Mouse (Mus musculus) forebrain, embryonic 10.5 days (tissue): Measurements from ENCODE around the gene Mtor. TPM values are rescaled to one million over a fixed set of nuclear protein-coding genes. Genes with fewer than 3 reads are reported as not detected.

Source experiments
- DNase-seq: peaks from one replicate; pipeline ENCODE4 v3.0.0-alpha.2; 2017; ENCODE audit warnings: low spot score; ENCODE audit errors: extremely low spot score
- H3K27ac ChIP-seq: fragments of 300-500 bp; sonication (generic); 2 replicates; pipeline ENCODE4 v1.5.1; 2016; ENCODE audit warnings: mild to moderate bottlenecking
- H3K27me3 ChIP-seq: fragments of 300-500 bp; sonication (generic); 2 replicates; pipeline ENCODE4 v1.6.1; 2016; ENCODE audit warnings: mild to moderate bottlenecking; ENCODE audit not compliant: poor library complexity, severe bottlenecking
- H3K36me3 ChIP-seq: fragments of 300-500 bp; sonication (generic); replicated peaks from 2 replicates; pipeline ENCODE4 v1.6.1; 2016; ENCODE audit warnings: mild to moderate bottlenecking, moderate library complexity
- H3K4me1 ChIP-seq: fragments of 300-500 bp; sonication (generic); 2 replicates; pipeline ENCODE4 v1.6.1; 2016
- H3K4me3 ChIP-seq: fragments of 300-500 bp; sonication (generic); 2 replicates; pipeline ENCODE4 v1.5.1; 2016; ENCODE audit warnings: mild to moderate bottlenecking, moderate library complexity
- H3K9me3 ChIP-seq: fragments of 300-500 bp; sonication (generic); 2 replicates; pipeline ENCODE4 v1.6.1; 2016; ENCODE audit warnings: mild to moderate bottlenecking, moderate library complexity
- WGBS: fragments of 180-500 bp; shearing (Covaris S2); methylation state at CpG from one replicate; pipeline ENCODE4 v1.1.7; 2016; 5-methylcytosine and 5-hydroxymethylcytosine counted together
- polyA plus RNA-seq: library from polyadenylated mRNA; unstranded; fragments of >200 nt; fragmentation: Nextera tagmentation; extraction: Ambion mirVana; gene quantifications from 2 replicates; pipeline ENCODE4 v1.2.1, GENCODE M21; 2016

Mtor gene
- polyA plus RNA-seq, 1 experiment from 2014 or later = 27.0 TPM

GRCm38 (mm10) chr4:148471363-148471806 is 23.0 kb downstream of the Mtor start:
- 90% methylated on average over 10 of the region's 10 CpGs for WGBS
- Histone ChIP-seq H3K27ac (no peak overlapping the region), H3K4me3 (no peak overlapping the region), H3K36me3 (peaks cover 98% of the 10 kb centered on the region), H3K4me1 (no peaks in the 10 kb centered on the region), H3K9me3 (no peaks in the 10 kb centered on the region), H3K27me3 (no peaks in the 10 kb centered on the region)
- no peak for DNase-seq

GRCm38 (mm10) chr4:148472436-148473174 is 24.2 kb downstream of the Mtor start:
- H3K27ac ChIP-seq = no peak overlapping the region
- H3K4me3 ChIP-seq = no peak overlapping the region
- WGBS = 93% methylated on average over 8 of the region's 8 CpGs
- no peaks in the 10 kb centered on the region for H3K9me3 ChIP-seq
- no peaks in the 10 kb centered on the region for H3K27me3 ChIP-seq
- no peaks in the 10 kb centered on the region for H3K4me1 ChIP-seq
- peaks cover 99% of the 10 kb centered on the region for H3K36me3 ChIP-seq
- DNase-seq = no peak

DNA sequence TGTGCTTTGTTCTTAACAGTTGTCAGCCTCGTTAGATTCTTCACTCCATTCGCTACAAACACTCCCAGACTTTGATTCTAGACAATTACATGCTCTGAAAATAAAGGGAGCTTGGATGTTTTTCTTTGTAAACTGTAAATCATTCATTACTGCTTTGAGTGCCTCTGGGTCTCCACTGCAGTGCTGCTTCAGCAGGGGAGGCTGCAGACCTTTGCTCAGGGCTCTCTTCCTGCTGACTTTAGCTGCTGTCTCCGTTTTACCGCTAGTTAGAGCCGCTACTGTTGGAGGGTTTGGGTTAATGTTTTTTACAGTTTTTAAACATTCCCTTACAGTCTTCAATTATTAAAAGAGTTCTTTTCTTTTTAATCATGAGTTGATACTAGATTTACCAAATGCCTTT is 25.1 kb downstream of the Mtor start:
- Histone ChIP-seq H3K27ac (no peak overlapping the region), H3K27me3 (no peaks in the 10 kb centered on the region), H3K36me3 (peaks cover 97% of the 10 kb centered on the region), H3K9me3 (no peaks in the 10 kb centered on the region), H3K4me3 (no peak overlapping the region), H3K4me1 (no peaks in the 10 kb centered on the region)
- 90% methylated on average over 5 of the region's 5 CpGs for WGBS
- DNase-seq = no peak

GRCm38 (mm10) chr4:148480245-148480644 is 31.8 kb downstream of the Mtor start:
- no peak for DNase-seq
- Histone ChIP-seq H3K27ac (no peak overlapping the region), H3K36me3 (peaks cover 97% of the 10 kb centered on the region), H3K9me3 (no peaks in the 10 kb centered on the region), H3K4me1 (no peaks in the 10 kb centered on the region), H3K4me3 (no peak overlapping the region), H3K27me3 (no peaks in the 10 kb centered on the region)
- 97% methylated on average over 2 of the region's 2 CpGs for WGBS

- Histone ChIP-seq H3K27ac (no peak overlapping the region), H3K4me3 (no peak overlapping the region), H3K9me3 (no peaks in the 10 kb centered on the region), H3K4me1 (no peaks in the 10 kb centered on the region), H3K27me3 (no peaks in the 10 kb centered on the region), H3K36me3 (peaks cover 97% of the 10 kb centered on the region)
- 87% methylated on average over 2 of the region's 2 CpGs for WGBS
- no peak for DNase-seq
Measured at GRCm38 (mm10) chr4:148481557-148482168, 33.3 kb downstream of the Mtor start.

DNA sequence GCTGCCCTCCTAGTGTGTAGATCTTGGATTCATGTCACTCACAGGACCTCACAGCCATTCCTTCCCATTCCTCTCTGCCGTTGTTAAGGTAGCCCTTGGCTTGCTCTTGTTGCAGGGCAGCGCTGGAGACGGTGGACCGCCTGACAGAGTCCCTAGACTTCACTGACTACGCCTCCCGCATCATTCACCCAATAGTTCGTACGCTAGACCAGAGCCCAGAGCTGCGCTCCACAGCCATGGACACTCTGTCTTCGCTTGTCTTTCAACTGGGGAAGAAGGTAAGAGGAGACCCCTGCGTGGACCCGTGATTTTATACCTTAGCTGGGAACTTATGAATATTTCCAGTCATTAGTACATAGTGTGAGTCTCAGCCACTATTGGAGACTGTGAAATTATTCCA is 36.1 kb downstream of the Mtor start:
- DNase-seq = no peak
- no peak overlapping the region for H3K27ac ChIP-seq
- no peaks in the 10 kb centered on the region for H3K27me3 ChIP-seq
- WGBS = 96% methylated on average over 12 of the region's 12 CpGs
- no peaks in the 10 kb centered on the region for H3K9me3 ChIP-seq
- H3K4me3 ChIP-seq = no peak overlapping the region
- H3K4me1 ChIP-seq = no peaks in the 10 kb centered on the region
- H3K36me3 ChIP-seq = peaks cover 98% of the 10 kb centered on the region

DNA sequence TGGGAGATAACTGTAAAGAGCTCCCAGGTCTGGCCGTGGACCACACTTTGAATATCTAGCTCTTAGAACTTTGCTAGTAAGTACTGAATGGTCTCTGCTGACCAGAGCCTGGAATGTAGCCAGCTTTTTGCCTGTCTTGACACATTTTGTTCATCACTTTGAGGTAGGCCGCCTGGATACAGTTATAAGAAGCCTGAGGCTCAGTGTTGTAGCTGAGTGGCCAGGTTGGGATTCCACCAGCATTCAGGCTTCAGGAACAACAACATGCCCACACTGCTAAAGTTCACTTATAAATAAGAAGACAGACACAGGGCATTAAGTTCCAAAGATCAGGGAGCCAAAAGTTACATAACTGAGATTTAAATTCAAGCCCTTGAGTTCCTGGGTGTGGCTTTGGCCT is 39.4 kb downstream of the Mtor start:
- peaks cover 99% of the 10 kb centered on the region for H3K36me3 ChIP-seq
- H3K27me3 ChIP-seq = no peaks in the 10 kb centered on the region
- no peaks in the 10 kb centered on the region for H3K9me3 ChIP-seq
- WGBS = 84% methylated on average over 2 of the region's 2 CpGs
- H3K27ac ChIP-seq = no peak overlapping the region
- no peaks in the 10 kb centered on the region for H3K4me1 ChIP-seq
- no peak overlapping the region for H3K4me3 ChIP-seq
- no peak for DNase-seq

DNA sequence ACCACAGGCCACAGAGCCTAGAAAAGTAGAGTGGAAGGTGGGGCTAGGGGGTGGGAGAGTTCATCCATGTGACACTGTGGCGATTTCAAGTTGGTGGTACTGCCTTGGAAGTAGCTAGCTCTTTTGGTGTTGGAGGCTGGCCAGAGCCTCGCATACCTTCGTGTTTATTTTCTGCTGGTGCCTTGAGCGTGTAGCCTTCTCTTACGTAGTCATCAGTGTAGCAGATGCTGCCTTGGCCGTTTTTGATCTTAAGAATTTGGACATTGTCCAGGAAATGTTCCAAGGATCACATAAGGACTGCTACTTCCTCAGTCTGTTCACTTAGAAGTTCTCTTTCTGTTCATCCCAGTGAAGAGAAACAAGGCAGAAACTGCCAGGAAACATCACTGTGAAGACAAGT is 42.1 kb downstream of the Mtor start:
- WGBS = 94% methylated on average over 6 of the region's 6 CpGs
- Histone ChIP-seq H3K4me3 (no peak overlapping the region), H3K36me3 (peaks cover 96% of the 10 kb centered on the region), H3K4me1 (no peaks in the 10 kb centered on the region), H3K27ac (no peak overlapping the region), H3K27me3 (no peaks in the 10 kb centered on the region), H3K9me3 (no peaks in the 10 kb centered on the region)
- DNase-seq = no peak

- DNase-seq = no peak
- H3K36me3 ChIP-seq = peaks cover 96% of the 10 kb centered on the region
- 91% methylated on average over 7 of the region's 7 CpGs for WGBS
Measured at GRCm38 (mm10) chr4:148491448-148491847, 43.0 kb downstream of the Mtor start.

DNA sequence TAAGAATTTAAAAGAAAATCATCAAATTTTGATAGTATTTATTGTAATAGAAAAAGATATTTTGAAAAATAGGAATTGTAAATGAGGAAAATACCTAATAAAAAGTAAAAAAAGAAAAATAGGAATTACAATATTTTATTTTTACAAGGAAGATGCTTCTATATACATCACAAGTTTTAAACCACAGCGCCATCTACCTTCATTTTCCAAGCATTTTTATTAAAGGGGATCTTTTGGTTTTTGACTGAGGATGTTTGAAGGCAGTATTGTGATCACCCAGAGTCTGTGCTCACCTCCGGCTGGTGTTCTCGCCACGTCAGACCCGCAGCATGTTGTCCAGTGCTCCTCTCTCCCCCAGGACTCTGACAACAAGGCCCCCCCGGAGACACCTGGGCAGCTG is 46.7 kb downstream of the Mtor start:
- no peaks in the 10 kb centered on the region for H3K9me3 ChIP-seq
- H3K4me1 ChIP-seq = no peaks in the 10 kb centered on the region
- H3K36me3 ChIP-seq = peaks cover 94% of the 10 kb centered on the region
- WGBS = 91% methylated on average over 6 of the region's 6 CpGs
- no peak overlapping the region for H3K27ac ChIP-seq
- H3K27me3 ChIP-seq = no peaks in the 10 kb centered on the region
- no peak for DNase-seq
- H3K4me3 ChIP-seq = no peak overlapping the region

More at GRCm38 (mm10) chr4:148491448-148491847, 43.0 kb downstream of the Mtor start:
- H3K4me3 ChIP-seq = no peak overlapping the region
- no peaks in the 10 kb centered on the region for H3K9me3 ChIP-seq
- no peaks in the 10 kb centered on the region for H3K27me3 ChIP-seq
- no peak overlapping the region for H3K27ac ChIP-seq
- no peaks in the 10 kb centered on the region for H3K4me1 ChIP-seq

- H3K9me3 ChIP-seq = no peaks in the 10 kb centered on the region
- 93% methylated on average over 25 of the region's 25 CpGs for WGBS
- H3K27ac ChIP-seq = no peak overlapping the region
- no peaks in the 10 kb centered on the region for H3K4me1 ChIP-seq
- H3K27me3 ChIP-seq = no peaks in the 10 kb centered on the region
- no peak overlapping the region for H3K4me3 ChIP-seq
- DNase-seq = no peak
- H3K36me3 ChIP-seq = peaks cover 94% of the 10 kb centered on the region
Measured at GRCm38 (mm10) chr4:148495874-148496689, 47.7 kb downstream of the Mtor start.

DNA sequence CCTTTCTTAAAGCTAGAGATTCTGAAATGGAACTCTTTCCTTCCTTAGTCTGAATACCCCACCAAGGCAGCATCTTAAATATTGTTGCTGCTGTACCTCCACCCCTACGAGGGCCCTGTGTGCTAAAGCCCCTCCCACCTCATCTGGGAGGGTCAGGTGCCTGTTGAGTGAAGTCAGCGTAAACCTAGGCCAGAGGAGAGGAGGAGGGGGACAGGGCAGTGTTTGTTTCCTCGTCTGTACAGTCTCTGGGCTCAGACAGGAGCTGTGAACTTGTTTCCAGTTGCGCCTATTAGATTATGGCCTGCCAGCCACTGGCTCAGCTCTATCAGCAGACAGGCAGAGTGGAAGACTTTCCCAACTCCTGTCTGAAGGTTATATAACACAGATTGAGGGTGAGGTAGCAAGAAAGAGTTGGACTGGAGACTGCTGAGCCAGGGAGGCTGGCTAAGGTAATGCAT is 52.0 kb downstream of the Mtor start, which contains the start of gene Angptl7:
TSS of gene Angptl7 (minus strand) at position 51 of the 458 bp plus-strand sequence.
- no peak for DNase-seq
- 77% methylated on average over 4 of the region's 4 CpGs for WGBS
- Histone ChIP-seq H3K4me1 (no peaks in the 10 kb centered on the region), H3K27me3 (no peaks in the 10 kb centered on the region), H3K4me3 (no peak within 1 kb of the TSS), H3K36me3 (peaks cover 96% of the 10 kb centered on the region), H3K9me3 (no peaks in the 10 kb centered on the region), H3K27ac (no peak within 1 kb of the TSS)
